Mouse (Mus musculus) heart, postnatal 0 days (tissue): ENCODE results near the gene Retnlg.

Source experiments
- CTCF ChIP-seq: IDR thresholded peaks from 2 replicates; pipeline ENCODE4 v1.5.1; 2016; ENCODE audit warnings: antibody characterized with exemption, control low read depth, low read depth
- EP300 ChIP-seq: IDR thresholded peaks from 2 replicates; pipeline ENCODE4 v1.6.1; 2016; ENCODE audit warnings: antibody characterized with exemption, low read depth

DNA sequence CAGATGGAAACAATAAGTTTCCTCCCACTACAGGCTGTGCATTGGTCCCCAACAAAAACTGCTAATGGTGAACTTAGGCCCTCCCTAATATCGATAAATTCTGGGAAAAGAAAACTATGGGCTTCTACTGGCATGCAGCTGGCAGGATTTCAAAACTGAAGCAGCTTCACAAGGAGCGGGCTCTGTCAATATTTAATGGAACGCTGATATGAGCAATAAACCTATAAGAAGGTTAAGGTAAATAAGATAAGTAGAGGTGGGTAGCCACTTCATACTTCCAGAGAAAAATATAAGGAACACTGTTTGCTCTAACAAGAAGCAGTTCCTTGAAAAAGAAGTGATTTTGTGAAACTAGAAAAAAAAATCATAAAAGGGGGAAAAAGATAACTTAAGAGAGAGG, 45.9 kb upstream of the Retnlg start:
- TF ChIP-seq CTCF (no peak), EP300 (no peak)
